In the genomic region with DNA sequence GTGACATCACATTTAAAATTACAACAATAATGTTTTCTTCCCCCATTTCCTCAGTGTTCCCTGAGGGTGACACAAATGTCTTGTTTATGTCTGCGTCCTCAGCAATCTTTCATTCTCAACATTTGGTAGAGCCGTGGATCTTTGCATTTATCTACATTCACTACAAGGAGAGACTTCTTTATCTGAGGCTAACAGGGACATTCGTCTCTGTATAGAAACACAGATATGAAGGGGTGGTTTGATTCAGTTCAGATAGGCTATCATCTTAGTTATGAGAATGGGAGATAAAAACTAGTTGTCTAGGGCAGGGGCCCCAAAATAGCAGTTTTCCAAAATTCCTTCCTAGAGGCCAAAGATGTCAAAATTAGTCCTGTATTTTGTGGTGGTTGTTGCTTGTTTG, we compare ENCODE assay signal across 30 mouse cellular contexts.
DNase-seq lines count a peak whose midpoint lies in the region; ATAC-seq and TF ChIP-seq lines count a peak whose summit lies in the region.
"Had no signal": no experiment of that assay in that cellular context is flagged by ENCODE, and none has a peak within 500 bp of the region (broad histone marks: within the 10 kb centered on the region; RNA-seq: fewer than 3 reads in every experiment).

No protein-coding gene starts in this region.

- 4% methylated on average over 3 of the region's 3 CpGs for WGBS in liver, embryonic 14.5 days (ENCODE audit: insufficient replicate concordance)
- WGBS in heart, embryonic 11.5 days (ENCODE audit: insufficient replicate concordance), result 32% methylated on average over 3 of the region's 3 CpGs

- ATAC-seq in liver, embryonic 14.5 days (ENCODE audit: insufficient read depth), result peak; percentile 85
- ATAC-seq in megakaryocyte-erythroid progenitor cell, adult 5-6 weeks (replicated peaks; ENCODE audit: low FRiP score, low TSS enrichment, poor library complexity, severe bottlenecking), result peak; percentile 62
- ATAC-seq in heart, embryonic 11.5 days (replicated peaks; ENCODE audit: insufficient number of reproducible peaks, low FRiP score, low TSS enrichment), result no peak; the same call in 1 of the 2 replicates
- ATAC-seq: forebrain, embryonic 14.5 days; inflammation-experienced regulatory T-cells, adult 6 months; midbrain, embryonic 15.5 days had no signal

- H3K4me2 ChIP-seq in liver, embryonic 14.5 days (ENCODE audit: low read depth), result peak overlapping the region; percentile 30
- no peak overlapping the region for H3K4me2 ChIP-seq in heart, embryonic 11.5 days
- H3K4me2 ChIP-seq: embryonic facial prominence, embryonic 15.5 days; heart, embryonic 13.5 days; hindbrain, embryonic 15.5 days; limb, embryonic 15.5 days; lung, embryonic 15.5 days; midbrain, embryonic 15.5 days had no signal

- no peak for TF ChIP-seq RAD21 in MEL (IDR thresholded peaks at IDR 0.05; ENCODE audit: low read depth, low read length)

- no peaks in the 10 kb centered on the region for H3K27me3 ChIP-seq in MEL (ENCODE audit: control insufficient read depth in 1 of 2, insufficient read depth in 2 of 2, low read length in 2 of 2)
- H3K27me3 ChIP-seq in liver, embryonic 14.5 days (ENCODE audit: control insufficient read depth, insufficient read depth, low read length), result no peaks in the 10 kb centered on the region
- H3K27me3 ChIP-seq in heart, embryonic 11.5 days (ENCODE audit: control insufficient read depth, insufficient read depth, low read length), result no peaks in the 10 kb centered on the region
- H3K27me3 ChIP-seq: embryonic facial prominence, embryonic 15.5 days; heart, embryonic 13.5 days; hindbrain, embryonic 15.5 days; limb, embryonic 15.5 days; lung, embryonic 15.5 days; midbrain, embryonic 15.5 days had no signal

- intact Hi-C loops in heart, postnatal 25 days (cut with DNase I), result no loop called here

- no peaks in the 10 kb centered on the region for H3K79me2 ChIP-seq in MEL (ENCODE audit: control insufficient read depth, insufficient read depth, low read length, poor library complexity)

- peak; percentile 29 for DNase-seq in MEL (ENCODE audit: low read depth, low spot score)
- DNase-seq in c-Kit-positive CD71-positive TER-119-positive erythroid progenitor cells, embryonic 14.5 days (ENCODE audit: low spot score), result peak; percentile 57
- peak; percentile 41 to 59 (median 53) for DNase-seq in liver, embryonic 14.5 days (ENCODE audit: low read depth in 3 of 3, low spot score in 3 of 3)
- no peak for DNase-seq in adrenal gland, postnatal 4 days (ENCODE audit: low spot score in 2 of 2)
- no peak for DNase-seq in heart, postnatal 25 days (ENCODE audit: low spot score)
- DNase-seq: adrenal gland, adult 8-10 months; cerebellum, adult 2 months; cerebellum, postnatal 14 days; gastrocnemius, postnatal 25 days; heart, adult 2 months; heart, postnatal 10 days; kidney, adult 11 months; kidney, postnatal 14 days; layer of hippocampus, adult 9-11 months; lung, postnatal 36 days; right cerebral cortex, postnatal 25 days; thymus, postnatal 4 days had no signal

- TF ChIP-seq CTCF in MEL (IDR thresholded peaks at IDR 0.05 in 2 of 3, conservative IDR thresholded peaks at IDR 0.05 in 1 of 3; ENCODE audit: control insufficient read depth in 1 of 3, insufficient read depth in 1 of 3, low read depth in 2 of 3, low read length in 3 of 3, poor library complexity in 1 of 3, severe bottlenecking in 1 of 3), result no peak
- TF ChIP-seq CTCF in liver, embryonic 14.5 days (IDR thresholded peaks at IDR 0.05; ENCODE audit: low read depth), result no peak

- peaks cover 0 to 9% of the 10 kb centered on the region in 2 experiments; a peak in 3 of 4 replicates for H3K4me1 ChIP-seq in MEL (ENCODE audit: control insufficient read depth in 1 of 2, insufficient read depth in 2 of 2, low read length in 2 of 2)
- H3K4me1 ChIP-seq in liver, embryonic 14.5 days (replicated peaks; ENCODE audit: control insufficient read depth in 2 of 2, insufficient read depth in 2 of 2, low read length in 1 of 2), result peaks cover 11 to 16% of the 10 kb centered on the region in 2 experiments
- no peaks in the 10 kb centered on the region for H3K4me1 ChIP-seq in heart, embryonic 11.5 days (ENCODE audit: control insufficient read depth, insufficient read depth, low read length)
- H3K4me1 ChIP-seq: embryonic facial prominence, embryonic 15.5 days; hindbrain, embryonic 15.5 days; limb, embryonic 15.5 days; lung, embryonic 15.5 days; midbrain, embryonic 15.5 days had no signal

- peak; percentile 78 to 81 for TF ChIP-seq EP300 in MEL (IDR thresholded peaks at IDR 0.05; ENCODE audit: low read depth in 1 of 2, low read length in 2 of 2)
- TF ChIP-seq EP300 in liver, embryonic 14.5 days (IDR thresholded peaks at IDR 0.05; ENCODE audit: low read depth), result peak; percentile 88

- TF ChIP-seq POLR2A in MEL (IDR thresholded peaks at IDR 0.05; ENCODE audit: control insufficient read depth in 1 of 2, insufficient read depth in 1 of 2, low read depth in 1 of 2, low read length in 2 of 2, poor library complexity in 1 of 2), result no peak

- H3K4me3 ChIP-seq in MEL (ENCODE audit: control insufficient read depth in 1 of 2, insufficient read depth in 1 of 2, low read depth in 2 of 2, low read length in 2 of 2), result no peak overlapping the region
- H3K4me3 ChIP-seq in liver, embryonic 14.5 days (ENCODE audit: insufficient read depth in 1 of 2, low read depth in 2 of 2, low read length in 2 of 2), result no peak overlapping the region
- H3K4me3 ChIP-seq in heart, embryonic 11.5 days (ENCODE audit: low read depth, low read length), result no peak overlapping the region
- H3K4me3 ChIP-seq: embryonic facial prominence, embryonic 10.5 days; embryonic facial prominence, embryonic 15.5 days; heart, adult 2 months; heart, embryonic 13.5 days; hindbrain, embryonic 10.5 days; hindbrain, embryonic 15.5 days; limb, embryonic 10.5 days; limb, embryonic 15.5 days; lung, embryonic 15.5 days; midbrain, embryonic 15.5 days had no signal

- H3K36me3 ChIP-seq in MEL (ENCODE audit: control insufficient read depth in 1 of 2, insufficient read depth in 2 of 2, low read length in 2 of 2), result peaks cover 0 to 8% of the 10 kb centered on the region in 2 experiments; a peak in 2 of 4 replicates
- H3K36me3 ChIP-seq in liver, embryonic 14.5 days (replicated peaks; ENCODE audit: control insufficient read depth, insufficient read depth, low read depth), result no peaks in the 10 kb centered on the region
- no peaks in the 10 kb centered on the region for H3K36me3 ChIP-seq in heart, embryonic 11.5 days (ENCODE audit: control insufficient read depth, insufficient read depth, low read length)
- H3K36me3 ChIP-seq: embryonic facial prominence, embryonic 10.5 days; embryonic facial prominence, embryonic 15.5 days; heart, embryonic 13.5 days; hindbrain, embryonic 10.5 days; hindbrain, embryonic 15.5 days; limb, embryonic 10.5 days; limb, embryonic 15.5 days; lung, embryonic 15.5 days; midbrain, embryonic 15.5 days had no signal

- H3K9ac ChIP-seq in MEL (ENCODE audit: control insufficient read depth, low read depth, low read length, poor library complexity, severe bottlenecking), result no peak overlapping the region
- H3K9ac ChIP-seq in liver, embryonic 14.5 days (replicated peaks), result no peak overlapping the region; the same call in 1 of the 2 replicates
- no peak overlapping the region for H3K9ac ChIP-seq in heart, embryonic 11.5 days (ENCODE audit: low read depth, low read length)
- H3K9ac ChIP-seq: embryonic facial prominence, embryonic 15.5 days; heart, embryonic 13.5 days; hindbrain, embryonic 15.5 days; limb, embryonic 15.5 days; lung, embryonic 15.5 days; midbrain, embryonic 15.5 days had no signal

- no peaks in the 10 kb centered on the region for H3K9me3 ChIP-seq in MEL (replicated peaks; ENCODE audit: insufficient read depth, low read length)
- H3K9me3 ChIP-seq in liver, embryonic 14.5 days (ENCODE audit: control insufficient read depth, low read length), result no peaks in the 10 kb centered on the region
- H3K9me3 ChIP-seq in heart, embryonic 11.5 days (replicated peaks; ENCODE audit: control insufficient read depth, low read length), result no peaks in the 10 kb centered on the region
- H3K9me3 ChIP-seq: embryonic facial prominence, embryonic 10.5 days; embryonic facial prominence, embryonic 15.5 days; heart, embryonic 13.5 days; hindbrain, embryonic 10.5 days; hindbrain, embryonic 15.5 days; limb, embryonic 10.5 days; limb, embryonic 15.5 days; lung, embryonic 15.5 days; midbrain, embryonic 15.5 days had no signal

- H3K27ac ChIP-seq in MEL (ENCODE audit: control insufficient read depth, low read depth, low read length), result no peak overlapping the region
- peak overlapping the region; percentile 31 for H3K27ac ChIP-seq in liver, embryonic 14.5 days
- H3K27ac ChIP-seq in heart, embryonic 11.5 days (ENCODE audit: low read depth, low read length), result no peak overlapping the region
- H3K27ac ChIP-seq: embryonic facial prominence, embryonic 10.5 days; embryonic facial prominence, embryonic 15.5 days; heart, adult 2 months; heart, embryonic 13.5 days; hindbrain, embryonic 10.5 days; hindbrain, embryonic 15.5 days; limb, embryonic 10.5 days; limb, embryonic 15.5 days; lung, embryonic 15.5 days; midbrain, embryonic 15.5 days had no signal

TF ChIP-seq in MEL, 35 proteins besides CTCF, POLR2A, EP300 and RAD21:
- peak; percentile 68 for TF ChIP-seq GATA1 (IDR thresholded peaks at IDR 0.05; ENCODE audit: low read depth, low read length)
- TF ChIP-seq E2F4 (IDR thresholded peaks at IDR 0.05; ENCODE audit: borderline replicate concordance, low read depth, low read length), result no peak
- TF ChIP-seq MAFK (IDR thresholded peaks at IDR 0.05; ENCODE audit: borderline replicate concordance, low read depth, low read length), result no peak
- peak; percentile 52; the same call in 1 of the 2 replicates for TF ChIP-seq MEF2A (IDR thresholded peaks at IDR 0.05; ENCODE audit: extremely low read depth, insufficient replicate concordance, low read depth, low read length, poor library complexity, severe bottlenecking)
- TF ChIP-seq TCF12 (IDR thresholded peaks at IDR 0.05; ENCODE audit: low read depth, low read length), result peak; percentile 90
- peak; percentile 56; the same call in 1 of the 2 replicates for TF ChIP-seq ETS1 (IDR thresholded peaks at IDR 0.05; ENCODE audit: low read depth, low read length)
- TF ChIP-seq RCOR1 (IDR thresholded peaks at IDR 0.05; ENCODE audit: low read depth, low read length), result 0 out of 2 replicates have a peak, but pooled peaks have one; percentile 42
- no peak for TF ChIP-seq MAZ (IDR thresholded peaks at IDR 0.05; ENCODE audit: low read depth, low read length)

Comparison
In these comparisons a context has a peak if more than half of its experiments do, and no peak if none do; other contexts are left out.
1. DNase-seq: peak in MEL (single experiment), c-Kit-positive CD71-positive TER-119-positive erythroid progenitor cells, embryonic 14.5 days (single experiment) and liver, embryonic 14.5 days (3 of 3); none in adrenal gland, postnatal 4 days (0 of 2) and heart, postnatal 25 days (single experiment).